Mouse (Mus musculus) adrenal gland, postnatal 4 days (tissue): Measurements from ENCODE around the gene Gss. TPM values are rescaled to one million over a fixed set of nuclear protein-coding genes. Genes with fewer than 3 reads are reported as not detected.
"Not testable (repeated sequence)": the region's sequence is repeated elsewhere in the genome, so short reads cannot be mapped to it uniquely, and the experiment has no call there.

Experiments
- DNase-seq, 2 experiments: peaks; one replicate each; pipeline ENCODE4 v3.0.0; 2021 to 2022; ENCODE audit warnings: low spot score in 2 of 2, mixed read lengths in 2 of 2
- total RNA-seq, 2 experiments: library from RNA; stranded (reverse); gene quantifications; 2 replicates each; pipeline ENCODE4 v1.2.3; 2021

Gss gene
- total RNA-seq, 2 experiments from 2014 or later: 38.7 to 39.6 TPM

DNA sequence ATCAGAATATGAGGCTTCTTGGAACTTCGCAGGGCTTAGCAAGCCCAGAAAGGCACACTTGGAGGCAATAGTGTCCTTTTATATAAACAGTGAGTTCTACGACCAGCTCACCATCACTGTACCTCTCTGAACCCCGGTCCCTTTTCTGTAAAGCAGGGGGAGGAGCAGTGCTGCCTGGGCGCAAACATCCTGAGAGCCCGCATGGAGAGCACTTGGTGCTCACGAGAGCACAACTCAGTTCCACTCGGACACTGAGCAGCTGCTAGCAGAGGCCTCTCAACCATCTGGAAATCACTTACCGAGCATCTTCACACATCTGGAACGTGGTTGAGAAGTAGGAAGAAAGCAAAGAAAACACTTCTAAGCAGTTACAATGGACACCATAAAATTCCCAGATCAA lies 16.0 kb downstream of the Gss start:
- DNase-seq: no peak

DNA sequence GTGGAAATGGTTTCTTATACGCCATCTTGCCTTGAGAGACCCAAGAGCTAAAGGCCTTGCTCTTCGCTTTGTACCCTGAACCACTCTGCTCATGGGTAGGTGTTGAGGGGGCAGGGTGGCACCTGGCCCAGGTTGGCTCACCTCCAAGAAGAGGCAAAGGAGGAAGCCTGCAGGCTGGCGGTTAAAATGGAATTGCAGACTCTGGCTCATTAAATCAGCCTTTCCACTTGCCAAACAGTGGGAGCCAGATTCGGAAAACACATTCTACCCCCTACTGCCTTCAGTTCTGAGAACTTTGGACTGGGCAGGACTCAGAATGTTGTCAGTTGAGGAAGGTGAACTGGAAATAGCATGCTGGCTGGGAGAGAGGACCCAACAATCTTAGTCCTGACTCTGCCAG lies 17.9 kb downstream of the Gss start:
- DNase-seq: no peak

GRCm38 (mm10) chr2:155573996-155574395 lies 18.6 kb downstream of the Gss start:
- DNase-seq: no peak

DNA sequence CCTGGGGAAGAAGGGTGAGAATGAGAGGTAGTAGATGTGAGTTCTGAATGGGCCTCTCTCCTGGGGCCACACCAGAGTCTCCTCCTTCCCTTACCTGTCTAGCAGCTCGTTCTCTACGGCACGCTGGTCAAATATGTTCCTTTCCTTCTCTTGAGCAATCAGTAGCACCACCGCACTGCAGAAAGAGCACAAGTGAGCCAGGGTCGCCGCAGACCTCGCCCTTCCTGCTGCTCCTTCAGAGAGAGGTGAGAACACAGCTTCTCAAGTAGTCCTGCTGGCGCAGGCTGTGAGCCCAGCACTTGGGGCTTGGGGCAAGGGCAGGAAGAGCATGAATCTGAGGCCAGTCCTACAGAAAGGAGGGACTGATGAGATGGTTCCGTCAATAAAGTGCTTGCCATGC lies 19.6 kb downstream of the Gss start:
- no peak for DNase-seq

DNA sequence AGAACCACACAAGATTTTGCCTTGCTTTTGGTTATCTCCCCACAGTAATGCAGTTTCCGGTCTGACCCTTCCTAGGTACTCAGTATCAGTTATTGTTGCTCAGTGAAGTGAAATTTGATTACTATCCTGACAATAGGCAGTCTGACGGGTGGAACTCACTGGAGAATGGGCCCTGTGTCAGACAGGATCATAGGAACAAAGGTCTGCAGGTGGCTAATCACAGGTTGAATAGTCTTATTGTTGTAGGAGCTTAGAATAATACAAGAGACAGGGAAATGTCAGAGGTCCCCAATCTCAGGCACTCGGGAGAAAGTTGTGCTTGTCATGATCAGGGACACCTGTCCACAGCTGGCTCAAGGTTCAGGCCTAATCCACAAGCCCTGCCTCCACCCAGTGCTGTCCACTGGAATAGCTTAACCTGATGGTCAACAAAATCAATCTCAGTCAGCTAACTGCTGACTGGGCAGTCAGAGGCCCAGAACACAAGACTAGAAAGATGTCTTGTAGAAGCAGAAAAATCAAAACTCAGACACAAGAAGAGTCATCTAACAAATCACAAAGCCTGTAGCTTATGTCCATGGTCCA lies 23.3 kb downstream of the Gss start:
- DNase-seq: no peak

- DNase-seq: no peak
These were observed 24.9 kb downstream of the Gss start for GRCm38 (mm10) chr2:155567751-155568150.

- no peak for DNase-seq
These were observed 29.7 kb downstream of the Gss start for GRCm38 (mm10) chr2:155562934-155563333.

DNA sequence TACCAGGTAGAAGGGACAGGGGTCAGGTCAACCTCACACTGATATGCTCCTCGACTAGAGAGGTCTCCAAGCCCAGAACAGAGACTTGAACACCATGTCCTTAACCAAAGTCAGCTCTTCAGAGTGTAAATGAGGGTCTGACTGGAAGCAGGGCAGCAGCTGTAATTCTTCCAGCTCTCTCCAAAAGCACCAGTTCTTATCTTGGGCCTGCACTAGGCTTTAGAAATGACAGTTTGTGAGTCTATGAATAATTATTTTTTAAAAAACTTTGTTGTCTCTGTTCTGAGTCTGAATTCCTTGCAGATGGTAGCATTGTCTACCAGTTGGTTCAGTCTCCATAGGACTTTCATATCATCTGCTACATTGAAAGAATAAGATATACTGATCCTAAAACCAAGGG lies 30.4 kb downstream of the Gss start:
- DNase-seq: no peak

- DNase-seq: no peak
These were observed 38.1 kb downstream of the Gss start for GRCm38 (mm10) chr2:155554426-155554985.

- DNase-seq: no peak
These were observed 39.7 kb downstream of the Gss start for GRCm38 (mm10) chr2:155552949-155553354.

- no peak for DNase-seq
These were observed 40.3 kb downstream of the Gss start for GRCm38 (mm10) chr2:155552336-155552735.

GRCm38 (mm10) chr2:155546955-155547354 lies 45.7 kb downstream of the Gss start:
- no peak for DNase-seq

DNA sequence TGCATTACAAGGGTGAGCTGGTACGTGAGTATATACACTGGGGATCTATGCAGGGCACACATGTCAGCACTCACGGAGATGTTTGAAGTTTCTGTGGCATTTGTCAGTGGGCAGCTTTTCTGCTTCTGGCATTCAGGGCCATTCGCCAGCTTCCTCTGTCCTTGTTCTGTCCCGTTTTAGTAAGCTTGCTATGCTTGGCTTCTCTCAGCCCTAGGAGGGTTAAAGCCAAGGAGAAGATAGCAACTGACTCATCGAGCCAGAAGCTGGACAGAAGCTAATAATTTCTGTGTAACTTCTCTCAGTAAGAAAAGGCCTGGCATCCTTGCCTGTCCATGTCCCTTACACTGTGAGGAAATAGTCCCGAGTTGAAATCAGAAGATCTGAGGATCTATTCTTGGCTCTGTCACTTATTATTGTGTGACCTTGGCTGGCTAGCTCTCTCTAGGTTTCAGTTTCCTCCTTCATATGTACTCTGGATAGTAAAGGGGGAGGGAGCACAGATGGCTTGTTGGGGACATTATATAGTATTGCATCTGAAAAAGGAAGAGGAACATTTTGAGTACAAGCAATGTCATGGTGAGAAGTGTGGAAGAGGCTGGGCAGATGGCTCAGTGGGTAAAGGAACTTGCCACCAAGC lies 51.7 kb downstream of the Gss start:
- no peak for DNase-seq

DNA sequence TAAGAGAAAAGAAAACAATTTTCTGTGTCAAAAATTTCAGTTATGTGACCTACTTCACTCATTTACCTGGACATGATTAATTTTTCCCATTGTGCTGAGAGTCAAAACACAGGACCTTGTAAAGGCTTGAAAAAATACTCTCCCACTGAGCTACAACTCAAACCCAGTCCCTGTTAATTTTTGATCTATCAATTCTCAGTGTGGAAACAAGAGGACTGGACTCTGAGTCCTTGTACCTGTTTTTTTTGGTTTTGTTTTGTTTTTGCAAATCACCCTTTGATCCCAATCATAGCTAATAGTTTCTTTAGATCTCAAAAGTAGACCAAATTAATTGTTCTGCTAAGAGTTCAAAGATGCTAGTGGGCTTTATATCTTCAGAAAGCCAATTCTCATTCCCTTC lies 52.9 kb downstream of the Gss start:
- DNase-seq: no peak

- not testable (repeated sequence) for DNase-seq
These were observed 54.0 kb downstream of the Gss start for GRCm38 (mm10) chr2:155538463-155539057.

GRCm38 (mm10) chr2:155537761-155538462 lies 54.7 kb downstream of the Gss start:
- no peak for DNase-seq

DNA sequence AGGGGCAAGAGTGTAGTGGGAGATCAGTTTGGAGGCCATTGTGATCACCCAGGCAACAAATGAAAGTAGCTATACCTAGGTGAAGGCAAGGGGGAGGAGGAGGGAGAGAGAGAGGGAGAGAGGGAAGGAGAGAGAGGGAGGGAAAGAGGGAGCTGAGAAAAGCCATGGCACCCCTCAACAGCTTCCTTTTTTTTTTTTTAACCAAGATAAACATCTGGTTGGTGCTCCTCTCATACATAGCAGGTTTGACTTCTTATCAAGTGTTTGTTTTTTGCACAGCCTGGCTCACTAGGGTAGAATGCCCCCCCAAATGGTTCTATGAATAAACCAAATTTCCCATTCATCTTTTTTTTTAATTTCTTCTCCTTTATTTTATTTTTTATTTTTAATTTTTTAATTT lies 56.3 kb downstream of the Gss start:
- DNase-seq: no peak

- no peak for DNase-seq
These were observed 65.2 kb downstream of the Gss start for GRCm38 (mm10) chr2:155527367-155527766.

GRCm38 (mm10) chr2:155524378-155524777 lies 68.2 kb downstream of the Gss start:
- no peak for DNase-seq

DNA sequence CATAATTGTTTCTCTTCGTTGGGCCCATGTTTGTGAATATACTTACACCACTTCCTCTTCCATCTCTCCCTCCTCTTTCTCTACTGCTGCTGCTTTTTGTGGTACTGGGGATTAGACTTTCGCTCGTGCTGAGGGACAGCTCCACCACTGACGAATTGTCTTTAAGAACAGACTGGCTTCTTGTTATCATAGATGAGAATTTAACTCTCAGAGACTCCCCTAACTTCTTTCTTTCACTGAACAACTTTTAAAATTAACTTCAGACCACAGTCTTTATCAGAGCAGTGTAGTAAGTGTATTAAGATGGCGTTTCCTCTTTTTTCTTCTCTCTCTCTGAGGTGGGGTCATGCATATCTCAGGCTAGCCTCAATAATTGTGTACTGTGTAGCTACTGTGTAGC lies 68.9 kb downstream of the Gss start:
- DNase-seq: no peak

- no peak for DNase-seq
These were observed 73.9 kb downstream of the Gss start for GRCm38 (mm10) chr2:155518531-155519270.
